ENCODE assay signal across 17 mouse cellular contexts in genomic region chr11:6993731-6994130, GRCm38 (mm10).
"Had no signal": no experiment of that assay in that cellular context is flagged by ENCODE, and none has a peak within 500 bp of the region (broad histone marks: within the 10 kb centered on the region; RNA-seq: fewer than 3 reads in every experiment).

No protein-coding gene starts in this region.

- H3K9ac ChIP-seq: liver, embryonic 14.5 days; liver, postnatal 0 days; lung, embryonic 14.5 days; midbrain, embryonic 12.5 days; midbrain, embryonic 15.5 days; neural tube, embryonic 12.5 days; neural tube, embryonic 15.5 days; stomach, embryonic 15.5 days had no signal

- H3K9me3 ChIP-seq: midbrain, embryonic 12.5 days; midbrain, embryonic 15.5 days; neural tube, embryonic 12.5 days; neural tube, embryonic 15.5 days; stomach, embryonic 15.5 days had no signal

- ATAC-seq: intestine, postnatal 0 days; liver, postnatal 0 days; lung, postnatal 0 days; midbrain, embryonic 15.5 days had no signal

- H3K4me3 ChIP-seq: left cerebral cortex, adult 2 months; midbrain, embryonic 12.5 days; midbrain, embryonic 15.5 days; neural tube, embryonic 12.5 days; neural tube, embryonic 15.5 days; stomach, embryonic 15.5 days had no signal

- H3K36me3 ChIP-seq: midbrain, embryonic 12.5 days; midbrain, embryonic 15.5 days; neural tube, embryonic 12.5 days; neural tube, embryonic 15.5 days; stomach, embryonic 15.5 days had no signal

- H3K27ac ChIP-seq: left cerebral cortex, adult 2 months; liver, embryonic 14.5 days; macrophage; midbrain, embryonic 12.5 days; midbrain, embryonic 15.5 days; neural tube, embryonic 12.5 days; neural tube, embryonic 15.5 days; stomach, embryonic 15.5 days had no signal

- H3K4me1 ChIP-seq: midbrain, embryonic 15.5 days; neural tube, embryonic 12.5 days; stomach, embryonic 15.5 days had no signal

- DNase-seq: layer of hippocampus, postnatal 36 days; liver, postnatal 0 days; lung, embryonic 14.5 days; right cerebral cortex, adult 18-20 months; right cerebral cortex, postnatal 25 days; spleen, adult 18-20 months; thymus, postnatal 25 days had no signal

- H3K4me2 ChIP-seq: lung, embryonic 14.5 days; midbrain, embryonic 12.5 days; midbrain, embryonic 15.5 days; neural tube, embryonic 12.5 days; neural tube, embryonic 15.5 days; stomach, embryonic 15.5 days had no signal

- H3K27me3 ChIP-seq: midbrain, embryonic 15.5 days; neural tube, embryonic 12.5 days; neural tube, embryonic 15.5 days; stomach, embryonic 15.5 days had no signal
